Mouse (Mus musculus) forebrain, embryonic 12.5 days (tissue): ENCODE measurements around the gene Gnas. TPM values are rescaled to one million over a fixed set of nuclear protein-coding genes. Genes with fewer than 3 reads are reported as not detected.
A peak's percentile ranks its signal among the peaks of the same experiment; 100 is the strongest.

Experiments
- ATAC-seq: fragments of 200-750 bp; cut with Nextera tagmentation; 2 replicates; pipeline ENCODE4 v1.8.0; 2017; ENCODE audit warnings: moderate TSS enrichment; ENCODE audit not compliant: low FRiP score
- H3K27ac ChIP-seq: fragments of 300-500 bp; sonication (generic); 2 replicates; pipeline ENCODE4 v1.5.1; 2016; ENCODE audit warnings: mild to moderate bottlenecking
- H3K27me3 ChIP-seq: fragments of 300-500 bp; sonication (generic); 2 replicates; pipeline ENCODE4 v1.6.1; 2016; ENCODE audit warnings: mild to moderate bottlenecking
- H3K36me3 ChIP-seq: fragments of 300-500 bp; sonication (generic); replicated peaks from 2 replicates; pipeline ENCODE4 v1.6.1; 2016; ENCODE audit warnings: mild to moderate bottlenecking
- H3K4me1 ChIP-seq: fragments of 300-500 bp; sonication (generic); 2 replicates; pipeline ENCODE4 v1.6.1; 2016
- H3K4me2 ChIP-seq: fragments of 300-500 bp; sonication (generic); 2 replicates; pipeline ENCODE4 v1.6.1; 2016; ENCODE audit warnings: mild to moderate bottlenecking, moderate library complexity
- H3K4me3 ChIP-seq: fragments of 300-500 bp; sonication (generic); replicated peaks from 2 replicates; pipeline ENCODE4 v1.5.1; 2016; ENCODE audit warnings: mild to moderate bottlenecking
- H3K9ac ChIP-seq: fragments of 300-500 bp; sonication (generic); 2 replicates; pipeline ENCODE4 v1.6.1; 2016; ENCODE audit warnings: mild to moderate bottlenecking
- H3K9me3 ChIP-seq: fragments of 300-500 bp; sonication (generic); 2 replicates; pipeline ENCODE4 v1.6.1; 2016
- WGBS: fragments of 180-500 bp; shearing (Covaris S2); methylation state at CpG from one replicate; pipeline ENCODE4 v1.1.7; 2016; 5-methylcytosine and 5-hydroxymethylcytosine counted together
- polyA plus RNA-seq: library from polyadenylated mRNA; unstranded; fragments of >200 nt; fragmentation: Nextera tagmentation; extraction: Ambion mirVana; gene quantifications from 2 replicates; pipeline ENCODE4 v1.2.1, GENCODE M21; 2016

Gene Gnas
- polyA plus RNA-seq, 1 experiment from 2014 or later = 1,309 TPM

- peaks cover 53% of the 10 kb centered on the region for H3K4me1 ChIP-seq
- H3K9ac ChIP-seq = peak overlapping the region; percentile 99
- H3K4me3 ChIP-seq = peak overlapping the region; percentile 97
- H3K36me3 ChIP-seq = 0 out of 2 replicates have a peak, but pooled peaks cover 3% of the 10 kb centered on the region
- H3K27me3 ChIP-seq = peaks cover 5% of the 10 kb centered on the region; the same call in 1 of the 2 replicates
- ATAC-seq = peak; percentile 63
- H3K9me3 ChIP-seq = no peaks in the 10 kb centered on the region; the same call in 1 of the 2 replicates
- peak overlapping the region; percentile 70 for H3K4me2 ChIP-seq
- WGBS = under 1% methylated on average over 39 of the region's 48 CpGs
- peak overlapping the region; percentile 99 for H3K27ac ChIP-seq
Observed at GRCm38 (mm10) chr2:174330616-174331191, 46.6 kb downstream of the Gnas start.

- WGBS = 14% methylated on average over 12 of the region's 12 CpGs
- peak overlapping the region; percentile 70 for H3K4me2 ChIP-seq
- peaks cover 3% of the 10 kb centered on the region; the same call in 1 of the 2 replicates for H3K27me3 ChIP-seq
- H3K4me1 ChIP-seq = peaks cover 61% of the 10 kb centered on the region
- no peak for ATAC-seq
- H3K4me3 ChIP-seq = peak overlapping the region; percentile 97
- H3K36me3 ChIP-seq = 0 out of 2 replicates have a peak, but pooled peaks cover 3% of the 10 kb centered on the region
- H3K27ac ChIP-seq = 0 out of 2 replicates have a peak overlapping the region, but pooled peaks have one; percentile 99
- no peaks in the 10 kb centered on the region; the same call in 1 of the 2 replicates for H3K9me3 ChIP-seq
- H3K9ac ChIP-seq = peak overlapping the region; percentile 99
Observed at GRCm38 (mm10) chr2:174331282-174332030, 47.3 kb downstream of the Gnas start.

- no peak overlapping the region for H3K4me3 ChIP-seq
- no peak overlapping the region for H3K9ac ChIP-seq
- no peaks in the 10 kb centered on the region; the same call in 1 of the 2 replicates for H3K27me3 ChIP-seq
- H3K36me3 ChIP-seq = 0 out of 2 replicates have a peak, but pooled peaks cover 3% of the 10 kb centered on the region
- H3K9me3 ChIP-seq = no peaks in the 10 kb centered on the region; the same call in 1 of the 2 replicates
- peaks cover 62% of the 10 kb centered on the region for H3K4me1 ChIP-seq
- ATAC-seq = no peak
- H3K4me2 ChIP-seq = peak overlapping the region; percentile 70
- 71% methylated on average over 7 of the region's 7 CpGs for WGBS
- no peak overlapping the region for H3K27ac ChIP-seq
Observed at GRCm38 (mm10) chr2:174333239-174333890, 49.2 kb downstream of the Gnas start.

GRCm38 (mm10) chr2:174334415-174334814 lies 50.3 kb downstream of the Gnas start:
- no peak overlapping the region for H3K9ac ChIP-seq
- no peaks in the 10 kb centered on the region for H3K36me3 ChIP-seq
- H3K4me1 ChIP-seq = peaks cover 53% of the 10 kb centered on the region
- WGBS = 81% methylated on average over 10 of the region's 10 CpGs
- H3K4me3 ChIP-seq = no peak overlapping the region
- H3K27me3 ChIP-seq = no peaks in the 10 kb centered on the region
- H3K9me3 ChIP-seq = no peaks in the 10 kb centered on the region
- ATAC-seq = no peak
- no peak overlapping the region for H3K27ac ChIP-seq
- H3K4me2 ChIP-seq = no peak overlapping the region

- no peak overlapping the region for H3K4me3 ChIP-seq
- H3K27me3 ChIP-seq = no peaks in the 10 kb centered on the region
- no peak for ATAC-seq
- H3K4me1 ChIP-seq = peaks cover 52% of the 10 kb centered on the region
- H3K4me2 ChIP-seq = no peak overlapping the region
- 0 out of 2 replicates have a peak, but pooled peaks cover 2% of the 10 kb centered on the region for H3K36me3 ChIP-seq
- H3K27ac ChIP-seq = no peak overlapping the region
- no peaks in the 10 kb centered on the region for H3K9me3 ChIP-seq
- WGBS = 90% methylated on average over 13 of the region's 13 CpGs
- no peak overlapping the region for H3K9ac ChIP-seq
Observed at GRCm38 (mm10) chr2:174337275-174337674, 53.2 kb downstream of the Gnas start.

- Histone ChIP-seq H3K36me3 (peaks cover 14% of the 10 kb centered on the region), H3K27me3 (no peaks in the 10 kb centered on the region), H3K27ac (no peak overlapping the region), H3K9me3 (no peaks in the 10 kb centered on the region), H3K4me3 (no peak overlapping the region), H3K9ac (no peak overlapping the region), H3K4me1 (peaks cover 48% of the 10 kb centered on the region), H3K4me2 (no peak overlapping the region)
- 87% methylated on average over 1 of the region's 1 CpGs for WGBS
- ATAC-seq = peak; percentile 36; the same call in 1 of the 2 replicates
Observed at GRCm38 (mm10) chr2:174339701-174340100, 55.6 kb downstream of the Gnas start.

GRCm38 (mm10) chr2:174340229-174340892 lies 56.2 kb downstream of the Gnas start:
- Histone ChIP-seq H3K9me3 (no peaks in the 10 kb centered on the region), H3K4me2 (no peak overlapping the region), H3K27ac (0 out of 2 replicates have a peak overlapping the region, but pooled peaks have one; percentile 13), H3K4me1 (peaks cover 45% of the 10 kb centered on the region), H3K36me3 (peaks cover 21% of the 10 kb centered on the region), H3K4me3 (no peak overlapping the region), H3K9ac (no peak overlapping the region), H3K27me3 (no peaks in the 10 kb centered on the region)
- WGBS = 92% methylated on average over 3 of the region's 3 CpGs
- ATAC-seq = no peak

GRCm38 (mm10) chr2:174340893-174341580 lies 56.9 kb downstream of the Gnas start:
- peaks cover 28% of the 10 kb centered on the region for H3K36me3 ChIP-seq
- H3K27me3 ChIP-seq = no peaks in the 10 kb centered on the region
- H3K4me2 ChIP-seq = no peak overlapping the region
- H3K27ac ChIP-seq = no peak overlapping the region
- no peak overlapping the region for H3K9ac ChIP-seq
- H3K4me1 ChIP-seq = peaks cover 38% of the 10 kb centered on the region
- no peak for ATAC-seq
- H3K9me3 ChIP-seq = no peaks in the 10 kb centered on the region
- WGBS = 93% methylated on average over 4 of the region's 4 CpGs
- H3K4me3 ChIP-seq = no peak overlapping the region

- Histone ChIP-seq H3K9ac (no peak overlapping the region), H3K36me3 (peaks cover 42% of the 10 kb centered on the region), H3K27ac (peak overlapping the region; percentile 43; the same call in 1 of the 2 replicates), H3K27me3 (no peaks in the 10 kb centered on the region), H3K4me1 (peaks cover 31% of the 10 kb centered on the region), H3K4me3 (no peak overlapping the region), H3K4me2 (no peak overlapping the region), H3K9me3 (no peaks in the 10 kb centered on the region)
- 79% methylated on average over 8 of the region's 8 CpGs for WGBS
- no peak for ATAC-seq
Observed at GRCm38 (mm10) chr2:174342793-174343400, 58.8 kb downstream of the Gnas start.

- Histone ChIP-seq H3K9me3 (no peaks in the 10 kb centered on the region), H3K36me3 (peaks cover 42% of the 10 kb centered on the region), H3K4me2 (0 out of 2 replicates have a peak overlapping the region, but pooled peaks have one; percentile 22), H3K4me3 (no peak overlapping the region), H3K4me1 (peaks cover 31% of the 10 kb centered on the region), H3K9ac (no peak overlapping the region), H3K27me3 (no peaks in the 10 kb centered on the region), H3K27ac (peak overlapping the region; percentile 76)
- no peak for ATAC-seq
- WGBS = 67% methylated on average over 1 of the region's 1 CpGs
Observed at GRCm38 (mm10) chr2:174343566-174343965, 59.4 kb downstream of the Gnas start.
